Mouse (Mus musculus): ENCODE results near the gene Vmn2r83. TPM values are rescaled to one million over a fixed set of nuclear protein-coding genes. Genes with fewer than 3 reads are reported as not detected.

Gene Vmn2r83
- total and polyA plus RNA-seq, 3 experiments = 0.05 TPM; not detected in 2

DNA sequence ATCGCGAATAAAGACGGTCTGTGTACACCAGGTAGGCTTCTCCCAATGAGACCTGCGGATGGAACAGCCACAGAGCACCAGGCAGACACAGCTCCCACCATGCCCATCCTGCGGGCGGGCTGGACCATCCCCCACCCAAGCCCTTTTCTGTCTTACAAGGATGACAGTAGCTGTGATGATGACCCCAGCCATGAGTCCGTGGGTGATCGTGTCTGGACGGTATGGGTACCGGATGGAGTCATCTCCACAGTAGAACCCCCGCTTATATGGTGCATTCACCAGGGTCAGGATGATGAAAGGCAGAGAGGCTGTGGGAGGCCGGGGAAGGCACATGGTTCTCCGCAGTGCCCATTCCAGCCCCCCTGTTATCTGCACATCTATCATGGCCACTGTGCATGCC is 62.2 kb downstream of the Vmn2r83 start:
- Histone ChIP-seq H3K4me3 (ENCODE audit: low read depth, low read length) (no peak overlapping the region), H3K36me3 (replicated peaks) (no peaks in the 10 kb centered on the region), H3K27me3 (ENCODE audit: insufficient read depth, low read length) (peaks cover 18% of the 10 kb centered on the region), H3K4me1 (ENCODE audit: insufficient read depth, low read depth, low read length) (peaks cover 12% of the 10 kb centered on the region), H3K9me3 (replicated peaks) (no peaks in the 10 kb centered on the region)
- TF ChIP-seq GATA2 (IDR thresholded peaks at IDR 0.05; ENCODE audit: borderline replicate concordance, low read depth, low read length) (no peak), CTCF (IDR thresholded peaks at IDR 0.05; ENCODE audit: low read depth, low read length) (no peak), TAL1 (conservative IDR thresholded peaks at IDR 0.05; ENCODE audit: low read depth, low read length) (no peak), POLR2AphosphoS5 (IDR thresholded peaks at IDR 0.05; ENCODE audit: insufficient replicate concordance, low read depth, low read length) (no peak)
- ATAC-seq (ENCODE audit: extremely low read depth, insufficient number of reproducible peaks, low FRiP score, poor library complexity, severe bottlenecking) (no peak), DNase-seq (ENCODE audit: low spot score) (no peak)

DNA sequence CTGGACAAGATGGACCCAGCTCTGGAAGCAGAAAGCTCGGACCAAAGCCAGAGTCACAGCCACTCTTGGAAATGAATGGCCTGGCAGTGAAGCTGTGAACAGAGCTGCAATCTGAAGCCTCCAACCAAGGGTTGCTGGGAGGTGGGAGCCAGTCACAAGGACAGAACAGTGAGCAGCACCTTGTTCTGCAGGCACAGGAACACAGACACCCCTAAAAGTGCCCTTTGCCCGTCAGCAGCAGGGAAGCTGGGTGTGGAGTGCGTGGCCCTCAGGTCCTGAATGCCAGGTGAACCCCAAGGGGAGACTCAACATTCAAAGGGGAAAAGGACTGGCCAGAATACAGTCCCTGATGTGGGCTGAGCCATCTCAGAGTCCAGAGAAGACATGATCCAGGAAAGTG is 63.1 kb downstream of the Vmn2r83 start:
- ATAC-seq (ENCODE audit: extremely low read depth, insufficient number of reproducible peaks, low FRiP score, poor library complexity, severe bottlenecking) (no peak), DNase-seq (ENCODE audit: low spot score) (no peak)
- peaks cover 12% of the 10 kb centered on the region for H3K4me1 ChIP-seq (ENCODE audit: insufficient read depth, low read depth, low read length)
- H3K36me3 ChIP-seq (replicated peaks) = no peaks in the 10 kb centered on the region
- TF ChIP-seq POLR2AphosphoS5 (IDR thresholded peaks at IDR 0.05; ENCODE audit: insufficient replicate concordance, low read depth, low read length) (no peak), GATA1 (IDR thresholded peaks at IDR 0.05; ENCODE audit: borderline replicate concordance, low read length) (no peak), GATA2 (IDR thresholded peaks at IDR 0.05; ENCODE audit: borderline replicate concordance, low read depth, low read length) (no peak), TAL1 (conservative IDR thresholded peaks at IDR 0.05; ENCODE audit: low read depth, low read length) (no peak), CTCF (IDR thresholded peaks at IDR 0.05; ENCODE audit: low read depth, low read length) (no peak)
- H3K27me3 ChIP-seq (ENCODE audit: insufficient read depth, low read length) = peaks cover 18% of the 10 kb centered on the region
- H3K9me3 ChIP-seq (replicated peaks) = no peaks in the 10 kb centered on the region
- H3K4me3 ChIP-seq (ENCODE audit: low read depth, low read length) = no peak overlapping the region

DNA sequence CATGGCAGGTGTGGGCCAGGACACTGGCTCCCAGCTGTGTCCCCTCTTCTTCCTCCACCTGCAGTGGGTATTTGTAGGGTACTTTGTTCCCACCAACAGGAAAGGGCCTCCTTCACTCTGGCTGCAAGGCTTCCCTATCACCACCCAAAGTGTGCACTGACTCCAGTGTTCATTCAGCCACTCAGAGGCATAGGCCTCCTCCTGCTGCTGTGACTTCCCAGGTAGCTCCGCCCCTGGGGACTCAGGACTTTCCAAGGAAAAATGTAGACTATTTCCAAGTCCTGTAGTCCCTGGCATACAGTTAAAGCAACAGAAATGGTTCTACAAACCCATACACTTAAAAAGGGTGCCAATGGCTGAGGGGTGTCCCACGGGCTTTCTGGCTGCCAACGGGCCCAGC is 64.1 kb downstream of the Vmn2r83 start:
- no peak for DNase-seq (ENCODE audit: low spot score)
- H3K36me3 ChIP-seq (replicated peaks) = no peaks in the 10 kb centered on the region
- TF ChIP-seq GATA1 (IDR thresholded peaks at IDR 0.05; ENCODE audit: borderline replicate concordance, low read length) (no peak), POLR2AphosphoS5 (IDR thresholded peaks at IDR 0.05; ENCODE audit: insufficient replicate concordance, low read depth, low read length) (no peak), GATA2 (IDR thresholded peaks at IDR 0.05; ENCODE audit: borderline replicate concordance, low read depth, low read length) (no peak), CTCF (IDR thresholded peaks at IDR 0.05; ENCODE audit: low read depth, low read length) (no peak), TAL1 (conservative IDR thresholded peaks at IDR 0.05; ENCODE audit: low read depth, low read length) (no peak)
- no peak overlapping the region for H3K4me3 ChIP-seq (ENCODE audit: low read depth, low read length)
- peaks cover 18% of the 10 kb centered on the region for H3K27me3 ChIP-seq (ENCODE audit: insufficient read depth, low read length)
- ATAC-seq (ENCODE audit: extremely low read depth, insufficient number of reproducible peaks, low FRiP score, poor library complexity, severe bottlenecking) = no peak
- no peaks in the 10 kb centered on the region for H3K9me3 ChIP-seq (replicated peaks)
- peaks cover 12% of the 10 kb centered on the region for H3K4me1 ChIP-seq (ENCODE audit: insufficient read depth, low read depth, low read length)

DNA sequence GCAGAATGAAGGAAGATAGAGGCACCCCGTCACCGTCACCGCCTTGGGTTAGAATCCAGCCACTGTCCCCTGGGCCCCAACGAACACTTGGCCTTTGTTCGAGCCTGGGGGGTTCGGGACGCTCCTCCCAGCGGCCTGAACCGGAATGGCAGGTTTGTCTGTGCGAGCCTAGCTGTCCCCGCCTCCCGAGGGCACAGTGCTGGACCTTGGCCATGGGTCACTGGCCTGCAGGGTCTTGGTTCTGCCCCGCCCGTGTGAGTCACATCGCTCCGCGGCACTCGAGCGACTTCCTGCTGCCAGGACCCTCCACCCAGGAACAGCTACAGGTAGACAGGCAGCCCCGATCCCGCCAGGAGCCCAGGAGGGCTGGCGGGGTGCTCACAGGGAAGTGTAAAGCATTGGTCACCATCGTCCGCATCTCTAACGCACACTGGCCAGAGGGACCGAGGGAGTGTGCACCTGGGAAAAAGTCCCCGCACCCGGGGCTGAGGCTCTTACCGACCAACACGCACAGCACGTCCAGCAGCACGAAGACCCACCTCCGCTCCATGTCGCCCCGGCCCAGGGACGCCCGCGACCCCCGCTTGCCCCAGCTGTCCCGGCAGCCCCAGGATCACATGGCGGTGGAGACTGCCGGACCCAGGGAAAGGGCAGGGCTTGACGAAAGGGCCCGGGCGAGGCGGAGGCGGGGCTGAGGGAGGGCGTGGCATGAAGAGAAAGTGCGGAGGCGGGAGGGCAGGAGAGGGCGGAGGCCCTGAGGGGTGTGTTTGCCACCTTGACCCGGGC is 64.8 kb downstream of the Vmn2r83 start, which contains the start of gene Plpp2:
Plpp2 (minus strand) TSS at position 671 of the 786 bp plus-strand sequence.
- no peaks in the 10 kb centered on the region for H3K36me3 ChIP-seq (replicated peaks)
- TF ChIP-seq CTCF (IDR thresholded peaks at IDR 0.05; ENCODE audit: low read depth, low read length) (no peak), TAL1 (conservative IDR thresholded peaks at IDR 0.05; ENCODE audit: low read depth, low read length) (no peak), POLR2AphosphoS5 (IDR thresholded peaks at IDR 0.05; ENCODE audit: insufficient replicate concordance, low read depth, low read length) (no peak), GATA1 (IDR thresholded peaks at IDR 0.05; ENCODE audit: borderline replicate concordance, low read length) (no peak), GATA2 (IDR thresholded peaks at IDR 0.05; ENCODE audit: borderline replicate concordance, low read depth, low read length) (no peak)

DNA sequence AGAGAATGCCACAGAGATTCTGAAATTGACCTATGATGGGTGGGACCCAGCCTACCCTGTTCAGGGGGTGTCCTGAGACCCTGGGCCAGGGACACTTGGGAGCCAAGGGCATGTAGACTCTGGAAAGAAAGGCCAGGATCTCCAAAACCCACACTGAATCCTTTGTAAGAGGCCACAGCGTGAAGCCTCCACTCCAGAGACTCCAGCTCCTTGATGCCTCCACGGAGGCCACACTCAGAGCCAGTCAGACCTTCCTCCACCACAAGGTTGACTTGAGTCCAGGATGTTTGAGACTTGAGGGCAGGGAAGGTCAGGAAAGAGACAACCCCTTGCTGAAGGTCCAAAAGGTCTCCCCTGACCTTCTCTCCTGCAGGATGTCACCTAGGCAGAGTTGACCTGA is 65.9 kb downstream of the Vmn2r83 start:
- Histone ChIP-seq H3K36me3 (replicated peaks) (no peaks in the 10 kb centered on the region), H3K27me3 (ENCODE audit: insufficient read depth, low read length) (peaks cover 18% of the 10 kb centered on the region), H3K4me1 (ENCODE audit: insufficient read depth, low read depth, low read length) (peaks cover 12% of the 10 kb centered on the region), H3K4me3 (ENCODE audit: low read depth, low read length) (no peak overlapping the region), H3K9me3 (replicated peaks) (no peaks in the 10 kb centered on the region)
- ATAC-seq (ENCODE audit: extremely low read depth, insufficient number of reproducible peaks, low FRiP score, poor library complexity, severe bottlenecking) = no peak
- no peak for DNase-seq (ENCODE audit: low spot score)
- TF ChIP-seq TAL1 (conservative IDR thresholded peaks at IDR 0.05; ENCODE audit: low read depth, low read length) = no peak
- no peak for TF ChIP-seq GATA1 (IDR thresholded peaks at IDR 0.05; ENCODE audit: borderline replicate concordance, low read length)
- no peak for TF ChIP-seq POLR2AphosphoS5 (IDR thresholded peaks at IDR 0.05; ENCODE audit: insufficient replicate concordance, low read depth, low read length)
- TF ChIP-seq CTCF (IDR thresholded peaks at IDR 0.05; ENCODE audit: low read depth, low read length) = no peak
- no peak for TF ChIP-seq GATA2 (IDR thresholded peaks at IDR 0.05; ENCODE audit: borderline replicate concordance, low read depth, low read length)

More for the DNA sequence above, 64.8 kb downstream of the Vmn2r83 start, which contains the start of gene Plpp2:
- Histone ChIP-seq H3K4me3 (ENCODE audit: low read depth, low read length) (peak within 1 kb of the TSS; percentile 64; the same call in 1 of the 2 replicates), H3K27me3 (ENCODE audit: insufficient read depth, low read length) (peaks cover 18% of the 10 kb centered on the region), H3K9me3 (replicated peaks) (no peaks in the 10 kb centered on the region), H3K4me1 (ENCODE audit: insufficient read depth, low read depth, low read length) (peaks cover 12% of the 10 kb centered on the region)
- ATAC-seq (ENCODE audit: extremely low read depth, insufficient number of reproducible peaks, low FRiP score, poor library complexity, severe bottlenecking) = no peak
- peak; percentile 19 for DNase-seq (ENCODE audit: low spot score)

DNA sequence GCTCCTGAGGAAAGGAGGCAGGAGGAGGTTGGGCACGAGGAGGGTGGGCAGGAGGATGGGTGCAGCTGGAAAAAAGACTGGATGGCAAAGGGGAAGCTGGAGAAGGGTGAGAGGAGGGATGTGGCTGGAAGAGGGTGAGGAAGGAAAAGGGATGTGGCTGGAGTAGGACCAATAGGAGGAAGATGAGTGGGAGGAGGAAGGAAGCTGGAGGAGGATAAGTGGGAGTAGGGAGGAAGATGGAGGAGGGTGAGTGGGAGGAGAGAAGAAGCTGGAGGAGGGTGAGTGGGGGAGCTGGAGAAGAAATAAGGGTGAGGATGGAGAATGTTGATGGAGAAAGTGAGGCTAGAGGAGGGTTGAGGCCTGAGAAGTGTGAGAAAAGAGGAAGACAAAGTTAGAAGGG is 66.9 kb downstream of the Vmn2r83 start:
- TF ChIP-seq GATA2 (IDR thresholded peaks at IDR 0.05; ENCODE audit: borderline replicate concordance, low read depth, low read length) (no peak), POLR2AphosphoS5 (IDR thresholded peaks at IDR 0.05; ENCODE audit: insufficient replicate concordance, low read depth, low read length) (no peak), TAL1 (conservative IDR thresholded peaks at IDR 0.05; ENCODE audit: low read depth, low read length) (no peak), CTCF (IDR thresholded peaks at IDR 0.05; ENCODE audit: low read depth, low read length) (no peak), GATA1 (IDR thresholded peaks at IDR 0.05; ENCODE audit: borderline replicate concordance, low read length) (no peak)
- DNase-seq (ENCODE audit: low spot score) (no peak), ATAC-seq (ENCODE audit: extremely low read depth, insufficient number of reproducible peaks, low FRiP score, poor library complexity, severe bottlenecking) (no peak)
- H3K4me1 ChIP-seq (ENCODE audit: insufficient read depth, low read depth, low read length) = peaks cover 12% of the 10 kb centered on the region
- H3K9me3 ChIP-seq (replicated peaks) = no peaks in the 10 kb centered on the region
- no peak overlapping the region for H3K4me3 ChIP-seq (ENCODE audit: low read depth, low read length)
- H3K27me3 ChIP-seq (ENCODE audit: insufficient read depth, low read length) = peaks cover 18% of the 10 kb centered on the region
- no peaks in the 10 kb centered on the region for H3K36me3 ChIP-seq (replicated peaks)

All from G1E (cell line).